Mouse (Mus musculus): ENCODE measurements around the gene Pla2g2c.

GRCm38 (mm10) chr4:138708636-138709035 lies 16.0 kb upstream of the Pla2g2c start:
- TF ChIP-seq CTCF (IDR thresholded peaks at IDR 0.05; ENCODE audit: low read depth): peak; percentile 64
- no peak for TF ChIP-seq EP300 (IDR thresholded peaks at IDR 0.05; ENCODE audit: low read depth)
